Mouse (Mus musculus) limb, embryonic 12.5 days (tissue): Measurements from ENCODE around the gene Steap3. TPM values are rescaled to one million over a fixed set of nuclear protein-coding genes. Genes with fewer than 3 reads are reported as not detected.

Experiments used
- ATAC-seq: fragments of 200-750 bp; cut with Nextera tagmentation; 2 replicates; pipeline ENCODE4 v1.8.0; 2017; ENCODE audit warnings: low read depth, moderate TSS enrichment; ENCODE audit not compliant: insufficient number of reproducible peaks, insufficient read depth, low FRiP score, low TSS enrichment
- H3K27ac ChIP-seq: fragments of 300-500 bp; sonication (generic); 2 replicates; pipeline ENCODE4 v1.5.1; 2016; ENCODE audit warnings: mild to moderate bottlenecking, moderate library complexity
- H3K27me3 ChIP-seq: fragments of 300-500 bp; sonication (generic); 2 replicates; pipeline ENCODE4 v1.6.1; 2016; ENCODE audit warnings: mild to moderate bottlenecking, moderate library complexity
- H3K36me3 ChIP-seq: fragments of 300-500 bp; sonication (generic); 2 replicates; pipeline ENCODE4 v1.6.1; 2016; ENCODE audit warnings: mild to moderate bottlenecking, moderate library complexity
- H3K4me1 ChIP-seq: fragments of 300-500 bp; sonication (generic); replicated peaks from 2 replicates; pipeline ENCODE4 v1.6.1; 2016
- H3K4me2 ChIP-seq: fragments of 300-500 bp; sonication (generic); 2 replicates; pipeline ENCODE4 v1.6.1; 2016; ENCODE audit warnings: mild to moderate bottlenecking, moderate library complexity
- H3K4me3 ChIP-seq: fragments of 300-500 bp; sonication (generic); replicated peaks from 2 replicates; pipeline ENCODE4 v1.5.1; 2016; ENCODE audit warnings: mild to moderate bottlenecking
- H3K9ac ChIP-seq: fragments of 300-500 bp; sonication (generic); replicated peaks from 2 replicates; pipeline ENCODE4 v1.6.1; 2016; ENCODE audit warnings: mild to moderate bottlenecking, moderate library complexity
- H3K9me3 ChIP-seq: fragments of 300-500 bp; sonication (generic); 2 replicates; pipeline ENCODE4 v1.6.1; 2016; ENCODE audit warnings: mild to moderate bottlenecking, moderate library complexity
- WGBS: fragments of 180-500 bp; shearing (Covaris S2); methylation state at CpG from one replicate; pipeline ENCODE4 v1.1.7; 2016; 5-methylcytosine and 5-hydroxymethylcytosine counted together
- polyA plus RNA-seq: library from polyadenylated mRNA; unstranded; fragments of >200 nt; fragmentation: Nextera tagmentation; extraction: Ambion mirVana; gene quantifications from 2 replicates; pipeline ENCODE4 v1.2.1, GENCODE M21; 2016

Steap3 gene
- polyA plus RNA-seq, 1 experiment from 2014 or later = 3.9 TPM

- Histone ChIP-seq H3K36me3 (no peaks in the 10 kb centered on the region), H3K9me3 (no peaks in the 10 kb centered on the region), H3K27me3 (no peaks in the 10 kb centered on the region), H3K9ac (no peak overlapping the region), H3K27ac (no peak overlapping the region), H3K4me1 (no peaks in the 10 kb centered on the region), H3K4me2 (no peak overlapping the region), H3K4me3 (no peak overlapping the region)
- no peak for ATAC-seq
Observed at GRCm38 (mm10) chr1:120154232-120154631, 118.3 kb downstream of the Steap3 start.

- Histone ChIP-seq H3K9ac (no peak overlapping the region), H3K4me3 (no peak overlapping the region), H3K9me3 (no peaks in the 10 kb centered on the region), H3K4me2 (no peak overlapping the region), H3K36me3 (no peaks in the 10 kb centered on the region), H3K4me1 (0 out of 2 replicates have a peak, but pooled peaks cover 5% of the 10 kb centered on the region), H3K27ac (no peak overlapping the region), H3K27me3 (no peaks in the 10 kb centered on the region)
- no peak for ATAC-seq
Observed at GRCm38 (mm10) chr1:120146994-120147393, 125.5 kb downstream of the Steap3 start.

GRCm38 (mm10) chr1:120145527-120146216, 126.8 kb downstream of the Steap3 start:
- H3K36me3 ChIP-seq = no peaks in the 10 kb centered on the region
- H3K27ac ChIP-seq = no peak overlapping the region
- ATAC-seq = no peak
- H3K4me2 ChIP-seq = no peak overlapping the region
- WGBS = 84% methylated on average over 8 of the region's 8 CpGs
- no peaks in the 10 kb centered on the region for H3K9me3 ChIP-seq
- H3K4me3 ChIP-seq = no peak overlapping the region
- no peak overlapping the region for H3K9ac ChIP-seq
- 0 out of 2 replicates have a peak, but pooled peaks cover 5% of the 10 kb centered on the region for H3K4me1 ChIP-seq
- H3K27me3 ChIP-seq = no peaks in the 10 kb centered on the region

GRCm38 (mm10) chr1:120142551-120142950, 130.0 kb downstream of the Steap3 start:
- Histone ChIP-seq H3K4me2 (no peak overlapping the region), H3K27ac (no peak overlapping the region), H3K9me3 (no peaks in the 10 kb centered on the region), H3K36me3 (no peaks in the 10 kb centered on the region), H3K4me1 (0 out of 2 replicates have a peak, but pooled peaks cover 5% of the 10 kb centered on the region), H3K27me3 (no peaks in the 10 kb centered on the region), H3K9ac (no peak overlapping the region), H3K4me3 (no peak overlapping the region)
- 85% methylated on average over 5 of the region's 5 CpGs for WGBS
- ATAC-seq = no peak

Other genes starting within 250 kb of the Steap3 start
- 2.6 and 3.9 TPM in 2 replicates for gene Tmem37, start 198.6 kb downstream of the Steap3 start, polyA plus RNA-seq
- 656 and 702 TPM in 2 replicates for gene Dbi, start 151.6 kb downstream of the Steap3 start, polyA plus RNA-seq
- gene 3110009E18Rik, start 151.5 kb downstream of the Steap3 start, polyA plus RNA-seq = 19.3 and 23.7 TPM in 2 replicates
- not detected in 2 replicates for gene C1ql2, start 67.9 kb upstream of the Steap3 start, polyA plus RNA-seq
- gene Marco, start 232.3 kb upstream of the Steap3 start, polyA plus RNA-seq = 0.10 TPM in 1 of 2 replicates, not detected in the other